Mouse (Mus musculus) megakaryocyte, adult 5-6 weeks (primary cell): ENCODE data around the gene Ube4a. TPM values are rescaled to one million over a fixed set of nuclear protein-coding genes. Genes with fewer than 3 reads are reported as not detected.

ENCODE experiments used
- ATAC-seq: 2 replicates; pipeline ENCODE4 v1.8.0; 2016; ENCODE audit warnings: mild to moderate bottlenecking, inconsistent platforms; ENCODE audit not compliant: poor library complexity, severe bottlenecking
- total RNA-seq, 2 experiments: library from RNA; stranded (forward) in 1 of 2; stranded (reverse) in 1 of 2; fragments of 153-499, 151-499 nt in 1 of 2; fragments of 221-1000, 200-1000 nt in 1 of 2; gene quantifications; 2 replicates each; pipeline versions ENCODE4 v1.2.3 to v1.2.4; 2015 to 2017

The Ube4a gene
- total RNA-seq (2015) (43.0 and 53.3 TPM in 2 replicates), total RNA-seq (2017) (30.3 and 33.3 TPM in 2 replicates)

DNA sequence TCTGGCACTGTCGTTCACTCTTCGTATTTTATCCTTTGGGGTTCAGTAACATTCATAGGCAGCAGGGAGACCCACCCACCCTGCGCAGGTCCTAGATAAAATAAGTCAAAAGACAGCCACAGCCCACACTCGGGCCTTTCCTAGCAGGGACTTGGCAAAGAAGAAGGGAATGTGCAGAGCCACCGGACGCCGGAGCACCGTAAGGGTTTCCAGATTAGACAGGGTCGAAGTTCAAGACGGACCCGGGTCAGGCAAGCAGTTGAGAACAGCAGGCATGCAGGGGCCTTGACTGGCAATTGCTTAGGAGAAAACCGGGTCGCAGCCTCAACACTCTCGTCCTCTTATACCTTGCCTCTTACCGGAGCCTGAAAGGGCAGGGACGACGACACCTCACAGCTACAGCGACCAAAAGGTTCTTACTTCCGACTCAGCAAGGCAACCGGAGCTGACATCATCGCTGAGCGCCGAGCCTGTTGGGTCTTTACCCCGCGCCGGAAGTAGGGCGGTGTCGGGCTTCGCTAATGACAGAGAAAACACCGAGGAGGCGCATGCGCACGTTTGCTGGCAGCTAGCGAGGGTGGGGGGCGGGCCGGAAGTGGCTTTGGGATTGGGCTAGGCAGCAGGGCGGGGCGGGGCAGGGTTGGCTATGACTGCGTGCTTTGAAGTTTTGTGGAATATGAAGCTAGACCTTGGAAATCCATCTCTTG lies at the start of gene Ube4a:
Gene Ube4a, minus strand, starts transcription at position 475 of the 707 bp plus-strand sequence.
- ATAC-seq = peak; percentile 96

- 0 out of 2 replicates have a peak, but pooled peaks have one; percentile 54 for ATAC-seq
Measured at GRCm38 (mm10) chr9:45014879-45015278, 49.5 kb upstream of the Ube4a start.

- ATAC-seq = no peak
Measured at GRCm38 (mm10) chr9:45011291-45011690, 45.9 kb upstream of the Ube4a start.

- no peak for ATAC-seq
Measured at GRCm38 (mm10) chr9:45010461-45010860, 45.1 kb upstream of the Ube4a start.

GRCm38 (mm10) chr9:45009180-45010078 lies 44.0 kb upstream of the Ube4a start, which contains the start of gene Cd3e:
Cd3e (minus strand) TSS chr9:45009627.
- no peak for ATAC-seq

- ATAC-seq = no peak
Measured at GRCm38 (mm10) chr9:45008342-45008741, 42.9 kb upstream of the Ube4a start.

DNA sequence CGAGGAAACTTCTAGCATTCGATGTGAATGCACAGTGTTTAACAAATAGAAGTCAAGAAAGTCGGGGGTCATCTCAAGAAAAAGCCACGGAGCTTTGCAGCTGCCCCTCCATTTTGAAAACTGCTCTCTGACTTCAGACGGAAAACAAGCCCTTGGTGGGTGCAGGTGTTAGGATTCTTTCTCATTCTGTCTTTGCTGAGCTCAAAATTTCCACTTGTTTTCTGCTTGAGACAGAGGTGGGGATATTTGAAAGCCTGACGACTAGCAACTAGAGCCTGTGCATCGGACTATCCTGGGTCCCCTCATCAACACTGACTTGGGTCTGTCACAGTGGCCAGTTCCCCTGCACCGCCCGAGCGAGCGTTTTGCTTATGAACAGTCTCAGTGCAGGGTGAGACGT lies 42.0 kb upstream of the Ube4a start:
- no peak for ATAC-seq

- ATAC-seq = no peak
Measured at GRCm38 (mm10) chr9:45000249-45000648, 34.8 kb upstream of the Ube4a start.

DNA sequence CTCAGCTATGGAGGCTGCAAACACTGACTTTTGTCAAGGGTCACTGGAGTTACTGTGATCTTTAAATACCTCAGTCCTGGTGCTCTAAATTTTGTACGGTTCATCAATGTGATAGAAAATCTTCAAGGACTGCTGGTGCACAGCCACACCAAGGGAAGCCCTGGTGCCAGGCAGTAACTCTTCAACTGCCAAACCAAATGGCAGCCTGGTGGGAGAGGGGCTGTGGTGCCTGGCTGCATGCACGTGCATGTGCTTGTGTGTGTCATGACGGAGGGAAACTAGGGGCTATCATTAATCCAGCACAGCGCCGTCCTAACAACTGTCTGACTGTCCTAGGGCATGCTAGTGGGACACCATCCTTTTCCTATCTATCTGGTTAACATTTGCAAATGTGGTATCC lies 34.4 kb upstream of the Ube4a start:
- ATAC-seq = no peak

- no peak for ATAC-seq
Measured at GRCm38 (mm10) chr9:44999171-44999570, 33.8 kb upstream of the Ube4a start.

DNA sequence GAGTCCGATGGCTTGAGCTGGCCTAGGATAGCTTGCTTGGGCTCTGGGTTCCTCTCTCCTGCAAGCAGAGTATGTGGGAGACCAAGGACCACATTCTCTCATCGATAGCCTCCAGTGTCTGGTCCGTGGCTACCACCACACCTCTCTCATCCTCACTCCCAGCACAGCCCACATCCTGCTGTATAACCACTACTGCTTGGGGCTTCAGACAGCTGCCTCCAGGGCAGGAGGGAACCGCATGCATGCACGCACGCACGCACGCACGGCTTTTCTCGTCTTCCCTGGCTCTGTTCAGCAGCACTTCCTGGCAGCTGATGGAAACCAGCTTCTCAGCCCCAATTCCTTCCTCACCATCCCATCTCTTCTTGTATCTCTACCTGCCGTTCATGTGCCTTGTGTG lies 32.7 kb upstream of the Ube4a start:
- no peak for ATAC-seq

- ATAC-seq = no peak
Measured at GRCm38 (mm10) chr9:44996590-44996989, 31.2 kb upstream of the Ube4a start.

DNA sequence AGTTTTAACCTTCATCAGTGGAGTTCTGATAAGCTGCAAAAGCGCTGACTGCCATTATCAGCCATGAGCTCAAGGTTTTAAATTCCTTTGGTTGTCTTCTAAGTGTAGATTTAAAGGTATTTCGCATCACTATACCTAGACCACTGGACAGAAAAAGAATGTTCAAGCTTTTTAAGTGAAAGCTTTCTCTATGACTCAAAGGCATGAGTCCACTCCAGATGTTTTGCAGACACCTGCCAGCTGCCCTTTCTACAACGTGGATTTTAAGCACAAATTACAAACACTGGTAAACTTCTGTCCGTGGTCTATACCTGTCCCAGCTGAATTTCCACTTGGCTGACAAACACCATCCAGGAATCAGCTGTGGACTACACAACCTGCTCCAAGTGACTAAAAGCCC lies 29.6 kb upstream of the Ube4a start:
- no peak for ATAC-seq

GRCm38 (mm10) chr9:44993268-44993667 lies 27.9 kb upstream of the Ube4a start:
- ATAC-seq = no peak

DNA sequence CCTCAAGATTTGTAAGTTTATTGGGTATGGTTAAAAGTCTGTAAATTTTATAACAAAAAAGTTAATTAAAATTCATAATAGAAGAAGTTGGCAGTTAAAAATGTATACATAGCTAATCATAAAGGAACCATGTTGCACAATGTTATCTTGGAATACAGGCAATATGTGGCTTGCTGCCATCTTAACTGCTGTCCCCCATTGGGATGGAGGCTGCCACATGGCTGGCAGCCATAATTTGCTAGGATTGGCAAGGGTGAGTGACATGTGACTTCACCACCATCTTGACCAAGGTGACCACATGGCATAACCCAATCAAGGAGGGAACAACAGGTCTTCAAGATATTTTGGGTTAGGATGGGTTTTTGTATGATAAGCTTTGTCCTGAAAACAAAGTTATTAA lies 26.9 kb upstream of the Ube4a start:
- ATAC-seq = no peak

GRCm38 (mm10) chr9:44991821-44992220 lies 26.4 kb upstream of the Ube4a start:
- ATAC-seq = no peak

DNA sequence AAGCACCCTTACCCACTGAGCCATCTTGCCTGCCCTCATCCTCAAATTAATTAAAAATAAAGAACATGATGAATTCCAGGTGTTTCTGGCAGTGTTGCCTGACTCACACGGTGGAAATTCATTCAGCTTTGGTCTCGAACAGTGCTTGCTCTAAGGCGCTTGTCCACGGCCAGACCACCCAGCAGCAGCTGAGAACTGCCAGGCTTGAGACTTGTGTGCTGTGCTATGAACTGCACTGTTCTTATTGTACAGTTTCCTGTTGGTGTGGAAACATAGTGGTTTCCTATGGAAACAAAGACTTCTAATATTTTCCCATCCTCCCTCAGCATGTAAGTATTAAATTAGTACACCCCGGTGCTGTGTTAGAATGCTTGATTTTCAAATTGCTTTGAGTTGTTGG lies 21.6 kb upstream of the Ube4a start:
- ATAC-seq = peak; percentile 53

GRCm38 (mm10) chr9:44986242-44986781 lies 20.9 kb upstream of the Ube4a start:
- ATAC-seq = peak; percentile 96

GRCm38 (mm10) chr9:44985721-44986161 lies 20.3 kb upstream of the Ube4a start:
- no peak for ATAC-seq

- no peak for ATAC-seq
Measured at GRCm38 (mm10) chr9:44983001-44983400, 17.6 kb upstream of the Ube4a start.

GRCm38 (mm10) chr9:44982531-44982930 lies 17.1 kb upstream of the Ube4a start:
- no peak for ATAC-seq
